Mouse (Mus musculus) lung, embryonic 16.5 days (tissue): ENCODE results near the gene Por. TPM values are rescaled to one million over a fixed set of nuclear protein-coding genes. Genes with fewer than 3 reads are reported as not detected.

ENCODE experiments used
- ATAC-seq: fragments of 200-750 bp; cut with Nextera tagmentation; 2 replicates; pipeline ENCODE4 v1.8.0; 2017; ENCODE audit warnings: low read depth, mild to moderate bottlenecking, moderate library complexity
- H3K27ac ChIP-seq: fragments of 300-500 bp; sonication (generic); 2 replicates; pipeline ENCODE4 v1.5.1; 2014; ENCODE audit warnings: mild to moderate bottlenecking, control low read depth, low read length
- H3K27me3 ChIP-seq: fragments of 300-500 bp; sonication (generic); 2 replicates; pipeline ENCODE4 v1.6.1; 2014; ENCODE audit warnings: low read depth, low read length, mixed read lengths; ENCODE audit not compliant: control insufficient read depth, insufficient read depth
- H3K36me3 ChIP-seq: fragments of 300-500 bp; sonication (generic); 2 replicates; pipeline ENCODE4 v1.6.1; 2014; ENCODE audit warnings: low read length; ENCODE audit not compliant: control insufficient read depth, insufficient read depth
- H3K4me1 ChIP-seq: fragments of 300-500 bp; sonication (generic); replicated peaks from 2 replicates; pipeline ENCODE4 v1.6.1; 2014; ENCODE audit warnings: low read length, mixed read lengths; ENCODE audit not compliant: control insufficient read depth, insufficient read depth
- H3K4me2 ChIP-seq: fragments of 300-500 bp; sonication (generic); 2 replicates; pipeline ENCODE4 v1.6.1; 2014; ENCODE audit warnings: low read depth, low read length, control low read depth
- H3K4me3 ChIP-seq: fragments of 300-500 bp; sonication (generic); 2 replicates; pipeline ENCODE4 v1.5.1; 2014; ENCODE audit warnings: mild to moderate bottlenecking, low read length, control low read depth
- H3K9ac ChIP-seq: fragments of 300-500 bp; sonication (generic); 2 replicates; pipeline ENCODE4 v1.6.1; 2014; ENCODE audit warnings: low read length, control low read depth
- H3K9me3 ChIP-seq: fragments of 300-500 bp; sonication (generic); 2 replicates; pipeline ENCODE4 v1.6.1; 2016; ENCODE audit warnings: low read length; ENCODE audit not compliant: control insufficient read depth
- WGBS: fragments of 180-500 bp; shearing (Covaris S2); extraction: QIAGEN DNeasy Blood & Tissue Kit; methylation state at CpG from one replicate; pipeline ENCODE4 v1.1.7; 2014; 5-methylcytosine and 5-hydroxymethylcytosine counted together
- polyA plus RNA-seq: library from polyadenylated mRNA; unstranded; fragments of >200 nt; fragmentation: Nextera tagmentation; extraction: Ambion mirVana; gene quantifications from 2 replicates; pipeline ENCODE4 v1.2.1, GENCODE M21; 2015

Por gene
- polyA plus RNA-seq = 77.4 and 83.5 TPM in 2 replicates

DNA sequence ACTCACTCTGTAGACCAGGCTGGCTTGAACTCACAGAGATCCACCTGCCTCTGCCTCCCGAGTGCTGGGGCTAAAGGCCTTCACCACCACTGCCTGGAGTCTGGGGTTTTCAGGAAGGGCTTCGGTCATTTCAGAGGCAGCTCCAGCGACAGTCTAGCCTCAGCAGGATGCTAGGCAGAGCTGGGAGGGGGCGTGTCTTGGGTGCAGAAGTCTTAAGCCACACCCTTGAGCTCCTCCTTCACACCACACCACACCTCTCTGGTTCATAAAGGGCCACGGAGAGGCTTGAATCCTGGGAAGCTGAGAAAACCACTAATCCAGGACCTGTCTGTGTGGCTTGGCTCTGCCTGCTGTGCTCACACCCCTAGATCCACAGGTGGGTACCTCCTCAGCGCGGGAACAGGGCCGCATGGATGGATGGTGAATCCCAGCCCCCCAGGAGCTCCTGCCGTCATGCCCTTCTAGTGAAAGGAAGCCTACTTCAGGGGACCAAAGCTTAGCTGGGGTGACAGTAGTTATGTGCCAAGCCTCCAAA is at the start of gene Por:
TSS of gene Por (plus strand) at position 293 of the 535 bp plus-strand sequence.
- no peak within 1 kb of the TSS for H3K4me2 ChIP-seq

GRCm38 (mm10) chr5:135620526-135620925 is 49.3 kb upstream of the Por start:
- Histone ChIP-seq H3K9me3 (no peaks in the 10 kb centered on the region), H3K4me1 (no peaks in the 10 kb centered on the region), H3K9ac (no peak overlapping the region), H3K27ac (no peak overlapping the region), H3K4me3 (no peak overlapping the region), H3K36me3 (no peaks in the 10 kb centered on the region), H3K27me3 (no peaks in the 10 kb centered on the region), H3K4me2 (no peak overlapping the region)
- ATAC-seq = no peak
- 79% methylated on average over 9 of the region's 9 CpGs for WGBS

More for the DNA sequence above, at the start of gene Por:
- H3K27ac ChIP-seq = no peak within 1 kb of the TSS
- peak; percentile 64; the same call in 1 of the 2 replicates for ATAC-seq
- H3K36me3 ChIP-seq = no peaks in the 10 kb centered on the region
- H3K9me3 ChIP-seq = no peaks in the 10 kb centered on the region; the same call in 1 of the 2 replicates
- 24% methylated on average over 9 of the region's 9 CpGs for WGBS
- H3K4me3 ChIP-seq = no peak within 1 kb of the TSS
- H3K27me3 ChIP-seq = no peaks in the 10 kb centered on the region
- 0 out of 2 replicates have a peak, but pooled peaks cover under 1% of the 10 kb centered on the region for H3K4me1 ChIP-seq
- H3K9ac ChIP-seq = no peak within 1 kb of the TSS

DNA sequence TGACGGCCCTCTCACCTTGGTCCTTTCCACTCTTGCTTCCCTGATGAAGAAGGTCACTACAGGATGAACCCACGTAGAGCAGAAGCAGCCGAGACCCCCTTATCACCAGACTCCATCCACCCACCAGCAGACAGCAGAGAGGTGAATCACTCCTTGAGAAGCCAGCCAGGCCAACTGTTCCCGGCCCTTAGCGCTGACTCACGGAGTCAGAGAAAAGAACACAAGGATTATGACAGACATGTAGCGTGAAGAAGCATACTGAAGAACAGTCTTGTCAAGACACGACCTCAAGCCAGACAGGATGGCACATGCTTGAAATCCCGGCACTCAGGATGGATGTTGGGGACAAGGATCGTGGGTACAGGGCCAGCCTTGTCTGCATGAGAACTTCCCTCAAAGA is 48.1 kb upstream of the Por start:
- no peaks in the 10 kb centered on the region for H3K4me1 ChIP-seq
- H3K36me3 ChIP-seq = no peaks in the 10 kb centered on the region
- H3K9me3 ChIP-seq = no peaks in the 10 kb centered on the region
- H3K9ac ChIP-seq = no peak overlapping the region
- H3K27me3 ChIP-seq = no peaks in the 10 kb centered on the region
- H3K27ac ChIP-seq = no peak overlapping the region
- H3K4me2 ChIP-seq = no peak overlapping the region
- WGBS = 71% methylated on average over 10 of the region's 10 CpGs
- H3K4me3 ChIP-seq = no peak overlapping the region
- no peak for ATAC-seq

DNA sequence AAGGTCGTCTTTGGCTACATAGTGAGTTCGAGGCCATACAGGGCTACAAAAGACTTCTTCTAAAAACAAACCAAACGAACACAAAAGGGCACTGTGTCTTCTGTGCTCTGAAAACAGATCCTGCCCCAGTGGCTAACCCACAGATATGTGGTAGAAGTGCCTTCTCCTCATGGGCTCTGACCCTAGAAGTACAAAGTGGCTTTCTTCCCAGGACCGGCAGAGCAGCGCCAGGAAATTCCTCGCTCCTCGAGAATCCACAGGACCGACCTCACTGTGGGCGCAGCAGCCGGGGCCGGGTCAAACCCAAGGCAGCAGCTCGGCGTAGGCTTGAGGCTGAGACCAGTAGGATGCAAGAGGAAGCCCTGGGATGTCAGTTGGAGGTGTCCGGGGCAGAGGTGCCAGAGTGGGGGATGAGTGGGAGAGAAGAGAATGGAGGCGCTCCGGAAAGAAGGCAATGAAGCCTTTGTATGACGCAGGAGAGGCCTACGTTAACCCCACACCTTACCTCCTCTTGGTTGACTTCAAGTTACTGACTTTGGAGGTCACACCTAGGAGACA is 46.7 kb upstream of the Por start:
- WGBS = 76% methylated on average over 18 of the region's 18 CpGs
- H3K27me3 ChIP-seq = no peaks in the 10 kb centered on the region
- ATAC-seq = no peak

GRCm38 (mm10) chr5:135628916-135629315 is 40.9 kb upstream of the Por start:
- Histone ChIP-seq H3K4me1 (peaks cover 8% of the 10 kb centered on the region), H3K4me2 (peak overlapping the region; percentile 14; the same call in 1 of the 2 replicates), H3K27me3 (no peaks in the 10 kb centered on the region), H3K9ac (no peak overlapping the region), H3K36me3 (no peaks in the 10 kb centered on the region), H3K4me3 (no peak overlapping the region), H3K9me3 (no peaks in the 10 kb centered on the region), H3K27ac (no peak overlapping the region)
- ATAC-seq = no peak
- WGBS = 50% methylated on average over 10 of the region's 10 CpGs

More for the DNA sequence above, 46.7 kb upstream of the Por start:
- Histone ChIP-seq H3K4me3 (no peak overlapping the region), H3K4me1 (no peaks in the 10 kb centered on the region), H3K9me3 (no peaks in the 10 kb centered on the region), H3K9ac (no peak overlapping the region), H3K4me2 (no peak overlapping the region), H3K36me3 (no peaks in the 10 kb centered on the region), H3K27ac (no peak overlapping the region)

DNA sequence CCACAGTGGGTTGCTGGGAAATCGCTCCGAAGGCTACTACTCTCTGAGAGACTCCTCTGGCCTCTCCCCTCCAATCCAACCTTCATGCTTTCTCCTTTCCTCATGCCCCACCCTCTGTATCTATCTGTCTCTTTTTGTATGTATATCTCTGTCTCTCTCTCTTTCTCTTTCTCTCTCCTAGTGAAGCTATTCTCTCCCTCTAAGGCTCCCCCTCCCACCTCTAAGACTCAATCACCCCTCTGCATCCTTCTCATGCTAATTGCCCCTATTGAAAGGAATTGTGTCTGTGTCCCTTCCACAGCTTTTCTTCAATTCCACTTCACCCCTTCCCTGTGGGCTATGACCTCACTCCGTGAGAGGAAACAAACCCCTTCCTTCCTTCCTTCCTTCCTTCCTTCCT is 40.4 kb upstream of the Por start:
- no peak overlapping the region for H3K27ac ChIP-seq
- H3K27me3 ChIP-seq = no peaks in the 10 kb centered on the region
- ATAC-seq = no peak
- H3K9me3 ChIP-seq = no peaks in the 10 kb centered on the region
- no peak overlapping the region for H3K4me3 ChIP-seq
- H3K4me1 ChIP-seq = peaks cover 8% of the 10 kb centered on the region
- H3K9ac ChIP-seq = no peak overlapping the region
- H3K36me3 ChIP-seq = no peaks in the 10 kb centered on the region
- WGBS = 82% methylated on average over 3 of the region's 3 CpGs
- H3K4me2 ChIP-seq = no peak overlapping the region

GRCm38 (mm10) chr5:135630598-135630997 is 39.2 kb upstream of the Por start:
- Histone ChIP-seq H3K9ac (no peak overlapping the region), H3K4me3 (no peak overlapping the region), H3K4me2 (no peak overlapping the region), H3K9me3 (no peaks in the 10 kb centered on the region), H3K4me1 (peaks cover 8% of the 10 kb centered on the region), H3K36me3 (peaks cover 6% of the 10 kb centered on the region), H3K27me3 (no peaks in the 10 kb centered on the region), H3K27ac (no peak overlapping the region)
- ATAC-seq = no peak
- 18% methylated on average over 3 of the region's 3 CpGs for WGBS

- H3K27me3 ChIP-seq = no peaks in the 10 kb centered on the region
- H3K9ac ChIP-seq = peak within 1 kb of the TSS; percentile 90
- peak within 1 kb of the TSS; percentile 85 for H3K4me2 ChIP-seq
- no peaks in the 10 kb centered on the region for H3K9me3 ChIP-seq
- H3K4me1 ChIP-seq = peaks cover 8% of the 10 kb centered on the region
- peak within 1 kb of the TSS; percentile 75 for H3K27ac ChIP-seq
- WGBS = 13% methylated on average over 28 of the region's 30 CpGs
- H3K4me3 ChIP-seq = peak within 1 kb of the TSS; percentile 88
- peaks cover 11% of the 10 kb centered on the region for H3K36me3 ChIP-seq
- ATAC-seq = peak; percentile 100
These were observed 37.6 kb upstream of the Por start, which contains the start of gene Rhbdd2 for GRCm38 (mm10) chr5:135632117-135632796. Gene Rhbdd2 (plus strand): TSS chr5:135632618.

GRCm38 (mm10) chr5:135632797-135633144 is 37.1 kb upstream of the Por start:
- peak overlapping the region; percentile 90 for H3K9ac ChIP-seq
- WGBS = under 1% methylated on average over 21 of the region's 21 CpGs
- H3K4me2 ChIP-seq = peak overlapping the region; percentile 85
- peaks cover 8% of the 10 kb centered on the region for H3K4me1 ChIP-seq
- peaks cover 13% of the 10 kb centered on the region for H3K36me3 ChIP-seq
- H3K9me3 ChIP-seq = no peaks in the 10 kb centered on the region
- ATAC-seq = peak; percentile 68
- H3K4me3 ChIP-seq = peak overlapping the region; percentile 88
- H3K27ac ChIP-seq = peak overlapping the region; percentile 75
- H3K27me3 ChIP-seq = no peaks in the 10 kb centered on the region
